Mouse (Mus musculus): ENCODE data around the gene 4930435E12Rik. TPM values are rescaled to one million over a fixed set of nuclear protein-coding genes. Genes with fewer than 3 reads are reported as not detected.

4930435E12Rik gene
- total and polyA plus RNA-seq, 3 experiments: not detected

GRCm38 (mm10) chr16:38781946-38782345 is 46.6 kb downstream of the 4930435E12Rik start:
- no peak for DNase-seq (ENCODE audit: low read depth, low spot score)
- no peaks in the 10 kb centered on the region for H3K27me3 ChIP-seq (ENCODE audit: control insufficient read depth in 1 of 2, insufficient read depth in 2 of 2, low read length in 2 of 2)
- H3K36me3 ChIP-seq (ENCODE audit: control insufficient read depth in 1 of 2, insufficient read depth in 2 of 2, low read length in 2 of 2): no peaks in the 10 kb centered on the region
- H3K9ac ChIP-seq (ENCODE audit: control insufficient read depth, low read depth, low read length, poor library complexity, severe bottlenecking): no peak overlapping the region
- no peak for TF ChIP-seq NRF1 (IDR thresholded peaks at IDR 0.05; ENCODE audit: insufficient read depth, low read depth, low read length, poor library complexity, severe bottlenecking)
- no peak for TF ChIP-seq POLR2AphosphoS5 (IDR thresholded peaks at IDR 0.05; ENCODE audit: borderline replicate concordance, low read depth, low read length)
- no peak for TF ChIP-seq JUND (IDR thresholded peaks at IDR 0.05; ENCODE audit: low read depth, low read length)
- TF ChIP-seq TAL1 (IDR thresholded peaks at IDR 0.05; ENCODE audit: low read length): no peak
- no peak for TF ChIP-seq E2F4 (IDR thresholded peaks at IDR 0.05; ENCODE audit: borderline replicate concordance, low read depth, low read length)
- H3K4me3 ChIP-seq (ENCODE audit: control insufficient read depth in 1 of 2, insufficient read depth in 1 of 2, low read depth in 2 of 2, low read length in 2 of 2): no peak overlapping the region
- H3K79me2 ChIP-seq (ENCODE audit: control insufficient read depth, insufficient read depth, low read length, poor library complexity): no peaks in the 10 kb centered on the region
- no peaks in the 10 kb centered on the region for H3K9me3 ChIP-seq (replicated peaks; ENCODE audit: insufficient read depth, low read length)
- no peak overlapping the region for H3K27ac ChIP-seq (ENCODE audit: control insufficient read depth, low read depth, low read length)
- no peaks in the 10 kb centered on the region for H3K4me1 ChIP-seq (ENCODE audit: control insufficient read depth in 1 of 2, insufficient read depth in 2 of 2, low read length in 2 of 2)

GRCm38 (mm10) chr16:38780960-38781572 is 47.5 kb downstream of the 4930435E12Rik start:
- H3K9ac ChIP-seq (ENCODE audit: control insufficient read depth, low read depth, low read length, poor library complexity, severe bottlenecking): no peak overlapping the region
- no peaks in the 10 kb centered on the region for H3K9me3 ChIP-seq (replicated peaks; ENCODE audit: insufficient read depth, low read length)
- H3K27me3 ChIP-seq (ENCODE audit: control insufficient read depth in 1 of 2, insufficient read depth in 2 of 2, low read length in 2 of 2): no peaks in the 10 kb centered on the region
- H3K4me1 ChIP-seq (ENCODE audit: control insufficient read depth in 1 of 2, insufficient read depth in 2 of 2, low read length in 2 of 2): no peaks in the 10 kb centered on the region
- TF ChIP-seq TCF12 (IDR thresholded peaks at IDR 0.05; ENCODE audit: low read depth, low read length): no peak
- TF ChIP-seq ZKSCAN1 (IDR thresholded peaks at IDR 0.05; ENCODE audit: low read depth, low read length): no peak
- TF ChIP-seq CHD1 (IDR thresholded peaks at IDR 0.05; ENCODE audit: low read depth, low read length): no peak
- TF ChIP-seq POLR2AphosphoS2 (IDR thresholded peaks at IDR 0.05; ENCODE audit: low read length): no peak
- TF ChIP-seq GABPA (IDR thresholded peaks at IDR 0.05; ENCODE audit: low read depth, low read length): no peak
- no peak for TF ChIP-seq ETS1 (IDR thresholded peaks at IDR 0.05; ENCODE audit: low read depth, low read length)
- TF ChIP-seq MAX (IDR thresholded peaks at IDR 0.05; ENCODE audit: low read length): no peak
- no peak for TF ChIP-seq ZMIZ1 (IDR thresholded peaks at IDR 0.05; ENCODE audit: low read depth, low read length)
- TF ChIP-seq POLR2A (IDR thresholded peaks at IDR 0.05; ENCODE audit: control insufficient read depth in 1 of 2, insufficient read depth in 1 of 2, low read depth in 1 of 2, low read length in 2 of 2, poor library complexity in 1 of 2): no peak
- TF ChIP-seq SIN3A (IDR thresholded peaks at IDR 0.05; ENCODE audit: low read length): no peak
- TF ChIP-seq KAT2A (conservative IDR thresholded peaks at IDR 0.05; ENCODE audit: low read depth, low read length): no peak
- no peak for TF ChIP-seq NRF1 (IDR thresholded peaks at IDR 0.05; ENCODE audit: insufficient read depth, low read depth, low read length, poor library complexity, severe bottlenecking)
- no peak for TF ChIP-seq ELF1 (IDR thresholded peaks at IDR 0.05; ENCODE audit: low read depth, low read length)
- TF ChIP-seq GATA1 (IDR thresholded peaks at IDR 0.05; ENCODE audit: low read depth, low read length): no peak
- TF ChIP-seq USF2 (IDR thresholded peaks at IDR 0.05; ENCODE audit: borderline replicate concordance in 1 of 2, insufficient read depth in 1 of 2, low read depth in 1 of 2, low read length in 2 of 2): no peak
- TF ChIP-seq MYB (IDR thresholded peaks at IDR 0.05; ENCODE audit: low read depth, low read length): no peak
- TF ChIP-seq POLR2AphosphoS5 (IDR thresholded peaks at IDR 0.05; ENCODE audit: borderline replicate concordance, low read depth, low read length): no peak
- TF ChIP-seq SMC3 (IDR thresholded peaks at IDR 0.05; ENCODE audit: low read depth, low read length): no peak
- no peak for DNase-seq (ENCODE audit: low read depth, low spot score)
- H3K27ac ChIP-seq (ENCODE audit: control insufficient read depth, low read depth, low read length): no peak overlapping the region
- no peaks in the 10 kb centered on the region for H3K79me2 ChIP-seq (ENCODE audit: control insufficient read depth, insufficient read depth, low read length, poor library complexity)
- no peak overlapping the region for H3K4me3 ChIP-seq (ENCODE audit: control insufficient read depth in 1 of 2, insufficient read depth in 1 of 2, low read depth in 2 of 2, low read length in 2 of 2)
- H3K36me3 ChIP-seq (ENCODE audit: control insufficient read depth in 1 of 2, insufficient read depth in 2 of 2, low read length in 2 of 2): no peaks in the 10 kb centered on the region

All from MEL (cell line).